Mouse (Mus musculus) heart, postnatal 0 days (tissue): Measurements from ENCODE around the gene Tmem184b.

Experiments used
- CTCF ChIP-seq: IDR thresholded peaks from 2 replicates; pipeline ENCODE4 v1.5.1; 2016; ENCODE audit warnings: antibody characterized with exemption, control low read depth, low read depth
- EP300 ChIP-seq: IDR thresholded peaks from 2 replicates; pipeline ENCODE4 v1.6.1; 2016; ENCODE audit warnings: antibody characterized with exemption, low read depth

DNA sequence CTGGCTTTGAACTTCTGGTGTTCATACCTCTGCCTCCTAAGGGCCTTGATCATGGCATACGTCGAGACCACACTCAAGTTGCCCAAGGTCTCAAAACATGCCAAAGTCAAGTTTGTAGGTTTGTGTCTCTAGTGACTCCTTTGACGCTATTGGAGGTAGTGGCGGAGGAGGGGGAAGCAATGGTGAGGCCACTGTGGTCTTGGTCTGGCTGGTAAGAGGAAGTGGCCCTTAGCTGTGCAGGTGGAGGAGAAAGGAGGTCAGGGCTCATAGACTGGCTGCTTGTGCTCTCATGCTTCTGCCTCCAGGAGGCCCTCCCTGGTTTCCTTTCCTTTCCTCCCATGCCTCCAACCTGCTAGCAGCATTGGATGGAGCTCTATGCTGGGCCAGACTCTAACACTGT is 52.5 kb downstream of the Tmem184b start:
- no peak for TF ChIP-seq CTCF
- TF ChIP-seq EP300, result no peak
